Mouse (Mus musculus) subcutaneous adipose tissue, adult 2 months (tissue): ENCODE results near the gene Rnf224. TPM values are rescaled to one million over a fixed set of nuclear protein-coding genes. Genes with fewer than 3 reads are reported as not detected.

Source experiments
- polyA plus RNA-seq: library from polyadenylated mRNA; depleted of rRNA; stranded (reverse); fragments of >200 nt; gene quantifications from 2 replicates; pipeline ENCODE4 v1.2.3, GENCODE M21; 2012; ENCODE audit warnings: low replicate concordance; rRNA removed

Gene Rnf224
- polyA plus RNA-seq, result 0.10 TPM in 1 of 2 replicates, not detected in the other

DNA sequence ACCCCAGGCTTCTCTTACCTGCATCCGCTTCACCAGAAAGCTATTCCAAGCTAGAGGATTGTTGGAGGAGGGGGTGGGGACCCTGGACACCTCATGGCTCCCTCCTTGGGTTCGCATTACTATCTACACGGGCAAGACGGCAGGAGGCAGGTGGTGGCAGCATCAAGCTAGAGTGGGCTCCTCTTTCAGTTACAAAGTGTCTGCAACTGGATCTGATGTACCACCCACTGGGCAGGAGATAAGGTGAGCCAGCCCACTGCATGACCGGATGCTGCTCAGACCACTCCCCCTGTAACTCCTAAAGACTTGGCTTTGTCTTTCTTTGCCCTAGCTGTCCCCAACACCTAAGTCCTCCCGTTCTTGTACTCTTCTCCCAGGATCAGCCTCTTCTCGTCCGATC lies at the start of gene Rnf224:
Gene Rnf224 (minus strand): TSS at position 174 of the 400 bp plus-strand sequence.

GRCm38 (mm10) chr2:25271827-25272511 lies 35.4 kb upstream of the Rnf224 start, which contains the start of the genes Ssna1 and Anapc2:
TSS of gene Ssna1 (minus strand) at chr2:25272438.
TSS of gene Anapc2 (plus strand) at chr2:25272478.

DNA sequence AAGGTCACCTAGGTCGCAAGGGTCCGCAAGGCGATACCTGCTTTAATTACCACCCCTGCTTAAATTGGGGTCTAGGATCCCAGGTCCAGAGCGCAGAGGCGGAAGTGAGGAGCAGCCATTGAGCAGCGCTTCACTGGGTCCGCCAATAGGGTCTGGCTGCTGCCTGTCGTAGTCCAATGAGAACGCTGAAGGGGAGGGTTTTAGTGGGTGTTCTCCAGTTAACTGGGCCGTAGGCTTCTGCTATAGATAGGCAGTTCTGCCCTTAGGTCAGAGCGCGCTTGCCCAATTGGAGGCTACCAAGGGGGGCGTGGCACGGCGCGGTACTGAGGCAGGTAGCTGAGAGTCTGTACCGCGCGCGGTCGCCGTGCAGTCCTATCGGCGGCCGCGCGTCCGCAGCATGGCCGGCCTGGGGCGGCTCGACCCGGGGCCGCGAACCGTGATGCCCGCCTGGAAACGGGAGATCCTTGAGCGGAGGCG lies 25.7 kb upstream of the Rnf224 start, which contains the start of gene Tprn:
Gene Tprn (plus strand): TSS at position 328 of the 477 bp plus-strand sequence.

DNA sequence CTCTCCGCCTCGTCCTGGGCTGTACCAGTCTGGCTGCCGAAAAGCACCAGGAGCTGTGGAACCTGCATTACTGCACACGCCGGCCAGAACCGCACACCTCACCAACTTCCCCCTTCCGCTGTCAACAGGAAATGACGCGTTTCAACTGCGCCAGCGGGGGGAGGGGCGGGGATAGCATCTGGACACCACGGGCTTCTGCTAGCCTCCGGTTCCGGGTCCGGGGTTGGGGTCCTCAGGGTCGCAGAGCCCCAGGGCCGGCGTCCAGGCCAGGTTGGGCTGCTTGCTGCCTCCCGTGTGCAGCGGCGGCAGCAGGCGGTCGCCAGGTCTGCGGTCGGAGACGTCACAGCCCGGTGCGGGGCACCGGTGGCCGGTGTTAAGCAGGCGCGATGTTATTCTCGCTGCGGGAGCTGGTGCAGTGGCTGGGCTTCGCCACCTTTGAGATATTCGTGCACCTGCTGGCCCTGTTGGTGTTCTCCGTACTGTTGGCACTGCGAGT lies 18.7 kb upstream of the Rnf224 start, which contains the start of gene Tmem203:
Gene Tmem203 (plus strand): TSS at position 156 of the 496 bp plus-strand sequence.

DNA sequence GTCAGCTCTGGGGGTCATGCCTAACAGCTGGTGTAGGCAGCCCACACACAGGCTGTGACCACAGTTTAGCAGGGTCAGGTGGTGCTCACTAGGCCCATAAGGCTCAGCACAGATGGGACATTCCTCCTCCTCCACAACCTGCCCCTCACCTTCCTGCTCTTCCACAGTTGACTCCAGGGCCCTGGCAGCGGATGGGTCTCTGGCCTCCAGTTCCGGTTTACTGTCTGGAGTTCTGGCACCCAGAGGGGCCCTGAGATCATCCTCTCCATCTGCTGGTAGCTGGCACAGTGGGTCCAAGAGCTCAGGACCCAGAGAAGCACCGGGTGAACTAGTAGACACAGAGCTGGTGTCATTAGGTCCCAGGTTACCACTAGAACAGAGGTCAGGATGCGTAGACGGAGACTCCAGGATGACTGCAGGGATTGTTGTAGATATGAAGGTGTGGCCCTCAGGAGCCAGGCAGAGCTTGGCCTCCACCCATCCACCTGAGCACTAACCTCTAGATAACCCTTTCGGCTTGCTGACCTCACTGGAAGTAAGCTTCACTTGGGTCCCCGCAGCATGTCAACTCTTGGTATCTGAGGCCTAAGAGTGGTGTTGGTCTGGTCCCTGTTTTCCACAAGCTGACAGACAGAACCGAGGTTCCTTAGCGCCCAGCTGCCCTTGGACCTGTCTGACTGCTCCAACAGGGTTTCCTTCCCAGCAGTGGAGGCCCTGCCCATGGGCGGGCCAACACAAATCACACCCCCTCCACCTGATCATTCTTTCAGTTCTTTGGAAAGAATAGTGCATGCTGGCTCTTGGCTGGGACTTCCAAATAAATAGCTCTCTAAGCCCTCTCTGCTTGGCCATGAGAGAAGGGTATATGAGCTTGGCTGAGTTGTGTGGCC lies 9.8 kb upstream of the Rnf224 start, which contains the start of gene AL732309.1:
Gene AL732309.1 (minus strand): TSS at position 681 of the 890 bp plus-strand sequence.

GRCm38 (mm10) chr2:25242101-25242506 lies 5.5 kb upstream of the Rnf224 start, which contains the start of the genes Rnf208 and Cysrt1:
TSS of gene Rnf208 (plus strand) at chr2:25242255.
TSS of gene Cysrt1 (minus strand) at chr2:25242452.

DNA sequence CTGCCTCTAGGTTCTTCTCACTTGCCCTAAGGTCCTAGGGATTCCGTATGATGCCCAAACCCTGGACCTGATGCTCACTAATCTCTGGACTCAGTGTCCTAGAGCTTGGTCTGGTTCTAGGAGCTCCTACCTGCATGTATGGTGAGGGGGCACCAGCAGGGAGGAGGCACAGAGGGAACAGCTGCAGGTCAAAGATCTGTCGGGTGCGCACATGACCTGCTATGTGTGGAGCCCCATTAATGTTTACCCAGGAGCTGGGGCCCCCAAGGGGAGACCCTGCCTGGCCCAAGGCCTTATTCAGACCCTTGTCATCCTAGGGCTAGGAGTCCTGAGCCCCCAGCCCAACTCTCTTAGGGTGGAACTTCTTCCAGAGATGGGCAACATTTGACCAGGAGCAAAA lies 2.5 kb downstream of the Rnf224 start, which contains the start of gene Slc34a3:
Gene Slc34a3 (minus strand): TSS at position 315 of the 400 bp plus-strand sequence.

DNA sequence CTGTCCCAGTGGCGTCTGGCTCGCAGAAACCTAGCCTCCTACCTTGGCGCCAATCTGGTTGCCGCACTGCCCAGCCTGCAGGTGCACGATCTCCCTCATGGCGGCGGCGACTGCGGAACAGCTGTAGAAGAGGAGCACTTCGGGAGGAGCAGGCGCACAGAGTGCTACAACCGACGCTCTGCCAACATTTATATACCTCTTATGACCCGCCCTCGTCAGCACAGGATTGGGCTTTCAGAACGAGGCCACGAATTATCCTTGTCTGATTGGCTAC lies 12.2 kb downstream of the Rnf224 start, which contains the start of gene Tubb4b:
Gene Tubb4b (minus strand): TSS at position 211 of the 274 bp plus-strand sequence.

DNA sequence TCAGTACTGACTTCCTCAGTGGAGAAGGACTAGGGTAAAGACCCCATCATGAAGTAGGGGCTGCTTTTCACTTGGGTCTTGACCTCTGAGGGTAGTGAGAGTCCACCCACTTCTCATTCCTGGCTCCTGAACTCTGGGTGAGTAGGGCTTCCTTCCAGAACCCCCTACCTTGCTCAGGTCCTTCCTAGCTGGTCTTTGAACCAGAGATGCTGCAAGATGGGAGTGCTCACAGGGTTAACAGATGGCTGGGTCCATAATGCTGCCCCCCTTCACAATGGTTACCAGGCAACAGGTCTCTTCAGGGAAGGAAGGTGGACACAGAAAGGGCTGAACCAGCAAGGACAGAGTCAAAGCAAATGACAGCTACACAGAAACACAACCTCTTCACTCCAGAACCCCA lies 18.1 kb downstream of the Rnf224 start, which contains the start of gene Fam166a:
Gene Fam166a (plus strand): TSS at position 301 of the 400 bp plus-strand sequence.

GRCm38 (mm10) chr2:25214444-25214843 lies 22.1 kb downstream of the Rnf224 start, which contains the start of gene Stpg3:
TSS of gene Stpg3 (minus strand) at chr2:25214637.

GRCm38 (mm10) chr2:25211121-25211670 lies 25.4 kb downstream of the Rnf224 start, which contains the start of gene Nelfb:
TSS of gene Nelfb (minus strand) at chr2:25211489.

GRCm38 (mm10) chr2:25196172-25196954 lies 40.2 kb downstream of the Rnf224 start, which contains the start of gene Tor4a:
TSS of gene Tor4a (minus strand) at chr2:25196886.

Other genes with a start within 250 kb of the Rnf224 start
- 128 and 234 TPM in 2 replicates for gene Nsmf, start 182.4 kb downstream of the Rnf224 start, polyA plus RNA-seq
- gene Entpd8, start 156.5 kb downstream of the Rnf224 start, polyA plus RNA-seq, result 0.13 and 3.8 TPM in 2 replicates
- gene Noxa1, start 141.6 kb downstream of the Rnf224 start, polyA plus RNA-seq, result 0.11 and 7.3 TPM in 2 replicates
- 16.7 and 31.4 TPM in 2 replicates for gene Nrarp, start 56.0 kb downstream of the Rnf224 start, polyA plus RNA-seq
- 17.9 and 43.8 TPM in 2 replicates for gene Tor4a, start 39.9 kb downstream of the Rnf224 start, polyA plus RNA-seq
- 75.1 and 111 TPM in 2 replicates for gene Nelfb, start 25.3 kb downstream of the Rnf224 start, polyA plus RNA-seq
- not detected in 2 replicates for gene Stpg3, start 22.1 kb downstream of the Rnf224 start, polyA plus RNA-seq
- gene Fam166a, start 18.0 kb downstream of the Rnf224 start, polyA plus RNA-seq, result 0.10 and 0.34 TPM in 2 replicates
- gene Tubb4b, start 12.1 kb downstream of the Rnf224 start, polyA plus RNA-seq, result 485 and 490 TPM in 2 replicates
- not detected in 2 replicates for gene Slc34a3, start 2.4 kb downstream of the Rnf224 start, polyA plus RNA-seq
- gene Rnf208, start 5.5 kb upstream of the Rnf224 start, polyA plus RNA-seq, result 1.3 and 10.6 TPM in 2 replicates
- gene Cysrt1, start 5.7 kb upstream of the Rnf224 start, polyA plus RNA-seq, result 0.68 TPM in 1 of 2 replicates, not detected in the other
- gene AL732309.1, start 10.1 kb upstream of the Rnf224 start, polyA plus RNA-seq, result 15.6 and 27.5 TPM in 2 replicates
- gene Tmem203, start 18.7 kb upstream of the Rnf224 start, polyA plus RNA-seq, result 57.1 and 66.0 TPM in 2 replicates
- gene Tprn, start 25.8 kb upstream of the Rnf224 start, polyA plus RNA-seq, result 11.4 and 33.2 TPM in 2 replicates
- 49.0 and 70.1 TPM in 2 replicates for gene Ssna1, start 35.7 kb upstream of the Rnf224 start, polyA plus RNA-seq
- gene Anapc2, start 35.7 kb upstream of the Rnf224 start, polyA plus RNA-seq, result 155 and 178 TPM in 2 replicates
- gene Tmem210, start 51.4 kb upstream of the Rnf224 start, polyA plus RNA-seq, result not detected in 2 replicates
- gene Lrrc26, start 53.1 kb upstream of the Rnf224 start, polyA plus RNA-seq, result 0.13 and 4.6 TPM in 2 replicates
- gene Grin1, start 82.4 kb upstream of the Rnf224 start, polyA plus RNA-seq, result 0.09 and 0.18 TPM in 2 replicates
- 16.3 and 40.9 TPM in 2 replicates for gene Man1b1, start 95.6 kb upstream of the Rnf224 start, polyA plus RNA-seq
- gene Dpp7, start 119.6 kb upstream of the Rnf224 start, polyA plus RNA-seq, result 61.1 and 76.0 TPM in 2 replicates
- 24.0 and 65.2 TPM in 2 replicates for gene Uap1l1, start 128.9 kb upstream of the Rnf224 start, polyA plus RNA-seq
- 0.57 and 7.9 TPM in 2 replicates for gene Sapcd2, start 135.5 kb upstream of the Rnf224 start, polyA plus RNA-seq
- 78.1 and 108 TPM in 2 replicates for gene Entpd2, start 159.1 kb upstream of the Rnf224 start, polyA plus RNA-seq
- 272 and 300 TPM in 2 replicates for gene Npdc1, start 162.6 kb upstream of the Rnf224 start, polyA plus RNA-seq
- gene Fut7, start 186.5 kb upstream of the Rnf224 start, polyA plus RNA-seq, result 0.62 and 0.96 TPM in 2 replicates
- gene Abca2, start 191.9 kb upstream of the Rnf224 start, polyA plus RNA-seq, result 41.7 and 62.8 TPM in 2 replicates
- gene Clic3, start 220.1 kb upstream of the Rnf224 start, polyA plus RNA-seq, result 1.8 and 3.2 TPM in 2 replicates
- gene Paxx, start 224.3 kb upstream of the Rnf224 start, polyA plus RNA-seq, result 79.2 and 84.7 TPM in 2 replicates
- gene Ptgds, start 233.3 kb upstream of the Rnf224 start, polyA plus RNA-seq, result 1.2 and 6.5 TPM in 2 replicates